Mouse (Mus musculus): ENCODE results near the gene Fbxo9.

GRCm38 (mm10) chr9:78087751-78088150 lies 21.1 kb downstream of the Fbxo9 start:
- no peak for TF ChIP-seq POLR2A (IDR thresholded peaks at IDR 0.05; ENCODE audit: extremely low read depth, insufficient read depth, low read length)
- TF ChIP-seq CTCF (IDR thresholded peaks at IDR 0.05; ENCODE audit: extremely low read depth, insufficient read depth, low read length): no peak
